Mouse (Mus musculus): ENCODE measurements around the gene Rpl32.

The Rpl32 gene

GRCm38 (mm10) chr6:115808488-115809231, at the start of gene Rpl32:
Gene Rpl32 (minus strand): TSS chr6:115808747.
- DNase-seq (ENCODE audit: low spot score): peak; percentile 85

GRCm38 (mm10) chr6:115856361-115856745, 47.8 kb upstream of the Rpl32 start:
- no peak for DNase-seq (ENCODE audit: low spot score)

DNA sequence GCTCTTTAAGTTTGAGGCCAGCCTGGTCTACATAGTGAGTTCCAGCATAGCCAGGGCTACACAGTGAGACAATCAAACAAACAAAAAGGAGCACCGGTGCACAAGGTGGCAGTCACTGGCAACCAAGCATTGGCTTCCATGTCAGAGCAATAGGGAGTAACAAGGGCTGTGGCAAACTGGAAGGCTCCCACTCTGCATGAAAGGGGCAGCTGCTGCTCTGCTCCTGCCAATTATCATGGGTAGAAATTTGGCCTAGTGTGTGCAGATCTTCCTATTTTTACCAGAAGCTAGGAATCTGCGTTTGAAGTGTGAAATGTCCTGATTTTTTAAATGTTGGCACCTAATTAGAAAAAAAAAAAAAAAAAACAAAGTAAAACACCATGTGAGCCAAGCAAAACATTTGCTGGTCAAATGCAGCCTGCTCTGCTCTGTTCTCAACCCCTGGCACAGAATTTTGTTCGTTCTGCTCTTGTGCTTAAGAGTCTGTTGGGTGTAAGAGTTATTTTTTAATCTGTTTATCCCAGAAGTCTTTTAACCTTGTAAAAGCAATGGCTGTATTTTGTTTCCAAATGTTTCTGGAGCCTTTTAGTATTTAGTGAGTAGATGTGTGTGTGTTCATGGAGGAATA, 47.3 kb upstream of the Rpl32 start:
- DNase-seq (ENCODE audit: low spot score): no peak

DNA sequence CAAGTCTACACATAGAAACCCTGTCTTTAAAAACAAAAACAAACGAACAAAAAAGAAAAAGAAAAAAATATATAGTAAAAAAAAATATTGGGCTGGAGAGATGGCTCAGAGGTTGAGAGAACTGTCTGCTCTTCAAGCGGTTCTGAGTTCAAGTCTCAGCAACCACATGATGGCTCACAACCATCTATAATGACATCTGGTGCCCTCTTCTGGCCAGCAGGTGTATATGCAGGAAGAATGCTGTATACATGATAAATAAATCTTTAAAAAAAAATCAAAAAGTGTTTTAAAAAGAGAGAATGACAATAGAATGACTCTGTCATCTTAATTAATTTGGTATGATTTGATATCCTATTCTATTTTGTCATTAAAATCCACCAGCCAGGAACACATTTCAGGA, 45.9 kb upstream of the Rpl32 start:
- peak; percentile 24 for DNase-seq (ENCODE audit: low spot score)

- DNase-seq (ENCODE audit: low spot score): no peak
These were observed 45.4 kb upstream of the Rpl32 start for GRCm38 (mm10) chr6:115853985-115854384.

DNA sequence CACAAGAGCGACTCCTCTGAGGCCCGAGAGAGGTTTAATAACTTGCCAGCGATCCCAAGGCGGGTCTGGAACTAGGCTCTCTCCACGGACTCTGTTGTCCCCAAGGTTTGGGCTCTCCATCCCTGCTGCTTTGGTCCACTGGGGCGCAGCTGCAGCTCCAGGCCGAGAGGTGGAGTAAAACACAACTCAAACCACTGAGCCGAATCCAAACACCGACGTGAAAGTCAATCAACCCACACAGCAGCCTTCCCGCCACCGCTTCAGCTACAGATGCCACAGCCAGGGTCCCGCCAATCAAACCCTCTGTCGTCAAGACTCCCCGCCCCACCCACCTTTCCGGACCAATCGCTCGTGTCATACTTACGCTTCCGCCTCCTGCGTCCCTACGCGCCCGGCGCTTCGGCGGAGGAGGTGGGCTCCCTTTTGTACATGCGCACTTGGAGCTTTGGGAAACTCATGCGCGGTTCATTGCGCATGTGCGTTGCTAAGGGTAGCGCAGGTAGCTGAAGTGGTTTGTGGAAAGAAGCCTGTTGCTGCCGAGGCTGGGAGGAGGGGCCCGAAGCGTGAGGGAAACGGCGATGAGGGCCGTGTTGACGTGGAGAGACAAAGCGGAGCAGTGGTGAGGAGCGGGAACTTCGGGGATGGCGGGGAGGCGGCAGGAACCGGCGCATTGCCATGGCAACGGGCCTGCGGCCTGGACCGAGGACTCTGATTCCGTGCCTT, 44.7 kb upstream of the Rpl32 start, which contains the start of the genes Mbd4 and Ift122:
Gene Mbd4, minus strand, starts transcription at position 281 of the 723 bp plus-strand sequence.
Gene Ift122, plus strand, starts transcription at position 380 of the 723 bp plus-strand sequence.
- DNase-seq (ENCODE audit: low spot score): peak; percentile 100

DNA sequence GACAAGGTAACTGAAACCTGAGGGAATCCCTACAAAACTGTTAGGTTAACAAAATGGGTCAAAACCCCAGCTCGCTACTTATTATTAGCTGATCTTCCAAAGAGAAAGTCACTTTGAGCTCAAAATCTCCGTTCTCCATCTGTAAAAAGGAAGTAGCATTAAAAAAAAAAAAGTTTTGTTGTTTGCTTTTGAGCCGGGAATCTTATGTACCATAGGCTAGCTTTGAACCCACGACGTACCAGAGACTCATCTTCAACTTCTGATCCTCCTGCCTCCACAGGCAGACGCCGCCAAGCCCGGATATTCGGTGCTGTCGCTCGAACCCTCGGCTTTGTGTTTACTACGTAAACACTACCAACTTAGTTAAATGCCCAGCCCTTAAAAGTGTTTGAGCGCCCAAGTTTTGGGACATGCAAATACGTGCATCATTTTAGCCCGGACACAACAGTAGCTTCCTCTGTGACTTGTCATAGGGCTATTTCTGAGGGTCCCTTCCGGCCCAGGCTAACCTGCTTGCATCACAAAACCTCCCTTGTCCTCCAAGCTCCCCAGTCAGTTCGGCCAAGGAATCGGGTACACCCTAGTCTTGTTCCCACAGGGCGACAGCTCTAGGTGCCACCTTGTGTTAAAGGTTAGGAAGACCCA, 44.0 kb upstream of the Rpl32 start:
- no peak for DNase-seq (ENCODE audit: low spot score)

- no peak for DNase-seq (ENCODE audit: low spot score)
These were observed 40.2 kb upstream of the Rpl32 start for GRCm38 (mm10) chr6:115848598-115849304.

DNA sequence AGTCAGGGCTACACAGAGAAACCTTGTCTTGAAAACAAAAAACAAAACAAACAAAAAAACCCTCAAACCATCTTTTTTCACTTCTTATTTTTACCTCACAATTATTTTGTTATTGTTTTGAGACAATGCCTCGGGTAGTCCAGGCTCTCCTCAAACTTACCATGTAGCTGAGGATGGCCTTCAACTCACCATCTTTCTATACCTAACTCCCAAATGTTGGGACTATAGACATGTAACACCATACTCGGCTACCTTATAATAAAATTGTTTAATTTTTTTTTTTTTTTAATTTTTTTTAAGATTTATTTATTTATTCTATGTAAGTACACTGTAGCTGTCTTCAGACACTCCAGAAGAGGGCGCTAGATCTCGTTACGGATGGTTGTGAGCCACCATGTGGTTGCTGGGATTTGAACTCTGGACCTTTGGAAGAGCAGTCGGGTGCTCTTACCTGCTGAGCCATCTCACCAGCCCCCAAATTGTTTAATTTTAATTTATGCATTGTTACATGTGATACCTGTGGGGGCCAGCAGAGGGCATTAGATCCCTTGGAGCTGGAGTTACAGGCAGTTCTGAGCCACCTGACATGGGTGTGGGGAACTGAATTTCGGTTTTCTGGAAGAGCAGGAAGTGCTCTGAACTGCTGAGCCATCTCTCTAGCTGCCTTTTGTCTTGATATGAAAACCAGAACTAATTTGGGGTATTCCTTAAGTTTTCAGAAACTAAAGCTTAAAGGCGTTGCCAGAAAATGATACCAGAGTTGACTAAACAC, 38.3 kb upstream of the Rpl32 start:
- peak; percentile 76 for DNase-seq (ENCODE audit: low spot score)

DNA sequence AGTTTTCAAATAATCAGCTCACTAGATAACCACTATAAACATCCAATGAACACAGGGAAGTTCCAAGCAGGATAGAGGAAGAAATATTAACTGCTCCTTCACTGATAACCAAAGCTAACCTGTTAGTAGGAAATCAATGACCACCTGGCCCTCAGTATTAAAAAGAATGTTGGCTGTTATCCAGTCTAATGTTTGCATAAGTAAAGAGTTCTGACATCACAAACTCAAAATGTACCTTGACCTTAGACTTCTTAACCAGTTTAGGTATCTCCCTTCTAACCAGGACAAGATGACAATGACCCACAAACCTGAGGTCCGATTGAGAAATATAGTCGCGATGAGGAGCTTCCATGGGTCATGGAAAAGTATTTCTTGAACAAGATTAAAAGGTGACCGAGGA, 36.5 kb upstream of the Rpl32 start:
- no peak for DNase-seq (ENCODE audit: low spot score)

DNA sequence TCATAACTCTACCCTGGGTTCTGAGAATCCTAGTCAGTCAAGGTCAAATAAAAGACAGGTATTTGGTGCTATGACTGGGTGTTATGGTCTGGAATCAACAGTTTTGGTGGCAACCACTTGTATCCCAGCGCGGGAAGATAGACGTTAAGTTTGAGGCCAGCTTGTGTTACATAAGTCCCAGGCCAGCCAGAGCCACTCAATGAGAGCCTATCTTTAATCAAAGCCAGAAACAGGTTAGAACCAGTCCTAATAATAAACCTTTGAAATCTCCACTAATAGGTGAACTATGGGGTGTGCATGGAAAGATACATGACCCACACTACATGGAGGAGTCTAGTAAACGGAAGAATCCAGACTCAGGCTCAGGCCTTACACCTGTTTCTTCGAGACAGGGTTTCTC, 30.2 kb upstream of the Rpl32 start:
- DNase-seq (ENCODE audit: low spot score): no peak

GRCm38 (mm10) chr6:115838161-115838597, 29.6 kb upstream of the Rpl32 start, which contains the start of gene Efcab12:
Gene Efcab12 (minus strand): TSS chr6:115838412.
- DNase-seq (ENCODE audit: low spot score): peak; percentile 66

- DNase-seq (ENCODE audit: low spot score): no peak
These were observed 25.3 kb upstream of the Rpl32 start for GRCm38 (mm10) chr6:115833861-115834260.

DNA sequence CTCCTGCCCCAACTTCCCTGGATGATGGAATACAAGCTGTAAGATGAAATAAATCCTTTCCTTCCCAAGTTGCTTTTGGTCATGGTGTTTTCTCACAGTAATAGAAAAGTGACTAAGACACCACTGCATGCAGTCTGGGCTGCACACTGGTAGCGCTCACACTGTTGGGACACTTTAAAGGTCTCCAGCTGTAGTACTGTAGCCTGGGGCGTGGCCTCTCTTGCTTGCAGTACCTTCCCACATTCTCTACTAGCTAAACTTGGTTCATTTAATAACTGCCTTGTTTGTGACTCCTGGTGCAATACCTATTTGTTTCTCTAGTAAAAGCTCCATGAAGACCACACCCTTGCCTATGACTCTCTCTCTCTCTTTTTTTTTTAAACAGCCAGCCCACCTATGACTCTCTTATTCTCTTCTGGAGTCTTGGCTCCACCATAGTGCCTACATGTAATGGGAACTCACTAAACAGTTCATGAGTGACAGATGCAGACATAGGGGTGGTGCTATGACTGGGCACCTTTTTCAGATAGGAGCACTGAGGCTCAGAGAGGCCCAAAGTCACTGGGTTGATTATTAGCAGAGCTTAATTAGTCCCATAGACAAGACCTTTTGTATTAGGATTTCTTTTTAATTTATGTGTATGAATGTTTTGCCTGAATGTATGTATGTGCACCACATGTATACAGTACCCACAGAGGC, 23.8 kb upstream of the Rpl32 start:
- DNase-seq (ENCODE audit: low spot score): no peak

GRCm38 (mm10) chr6:115830779-115831601, 22.4 kb upstream of the Rpl32 start:
- no peak for DNase-seq (ENCODE audit: low spot score)

GRCm38 (mm10) chr6:115823850-115824464, 15.4 kb upstream of the Rpl32 start:
- DNase-seq (ENCODE audit: low spot score): peak; percentile 76

DNA sequence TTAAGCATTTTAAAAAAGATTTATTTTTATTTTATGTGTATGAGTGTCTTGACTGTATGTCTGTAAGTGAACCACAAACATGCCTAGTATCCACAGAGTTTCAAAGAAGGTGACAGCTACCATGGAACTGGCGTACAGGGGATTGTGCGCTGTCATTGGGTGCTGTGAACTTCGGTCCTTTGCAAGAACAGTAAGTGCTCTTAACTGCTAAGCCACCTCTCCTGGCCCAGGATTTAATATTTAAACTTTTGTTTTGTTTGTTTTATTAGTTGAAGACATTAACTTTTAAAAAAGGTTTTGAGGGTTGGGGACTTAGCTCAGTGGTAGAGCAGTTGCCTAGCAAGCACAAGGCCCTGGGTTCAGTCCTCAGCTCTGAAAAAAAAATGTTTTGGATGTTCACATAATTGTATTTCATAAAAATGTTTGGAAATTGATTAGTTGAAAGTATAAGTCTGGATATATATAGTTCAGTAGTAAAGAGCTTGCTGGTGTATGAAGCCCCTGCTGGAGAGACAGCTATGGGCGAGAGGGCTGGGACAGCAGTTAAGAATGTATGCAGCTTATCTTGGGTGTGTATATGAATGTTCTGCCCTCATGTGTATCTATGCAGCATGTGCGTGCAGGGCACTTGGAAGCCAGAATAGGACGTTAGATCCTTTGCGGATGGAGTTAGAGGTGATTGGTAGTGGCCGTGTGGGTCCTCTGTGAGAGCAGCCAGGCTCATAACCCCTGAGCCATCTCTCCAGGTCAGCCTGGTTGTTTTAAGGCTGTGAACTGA, 12.9 kb upstream of the Rpl32 start:
- no peak for DNase-seq (ENCODE audit: low spot score)

GRCm38 (mm10) chr6:115818129-115818528, 9.6 kb upstream of the Rpl32 start:
- no peak for DNase-seq (ENCODE audit: low spot score)
